ENCODE assay signal across 16 mouse cellular contexts in the genomic region with DNA sequence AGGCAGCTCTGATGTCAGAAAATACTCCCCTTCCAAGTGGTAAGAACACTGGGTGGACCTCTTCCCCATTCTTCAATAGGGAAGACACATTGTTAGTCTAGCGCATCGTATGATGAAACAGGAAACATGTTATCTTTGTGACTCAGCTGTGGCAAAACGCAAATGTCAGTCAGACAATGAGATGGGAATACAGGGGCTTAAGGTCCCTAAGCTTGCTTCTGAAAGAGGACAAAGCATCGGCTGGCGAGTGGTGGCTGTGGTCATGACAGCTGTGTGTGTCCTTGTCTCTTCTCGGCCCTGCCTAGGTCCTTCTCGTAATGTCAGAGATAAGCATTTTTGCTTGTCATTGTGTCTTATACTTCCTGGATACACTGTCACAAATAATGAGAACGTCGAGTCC.
DNase-seq lines count a peak whose midpoint lies in the region; ATAC-seq lines count a peak whose summit lies in the region.
"Had no signal": no experiment of that assay in that cellular context is flagged by ENCODE, and none has a peak within 500 bp of the region (broad histone marks: within the 10 kb centered on the region; RNA-seq: fewer than 3 reads in every experiment).

No protein-coding gene starts in this region.

- no peak overlapping the region for H3K9ac ChIP-seq in liver, embryonic 16.5 days (ENCODE audit: low read depth, low read length)
- H3K9ac ChIP-seq: heart, embryonic 13.5 days; hindbrain, embryonic 13.5 days; lung, embryonic 15.5 days had no signal

- no peaks in the 10 kb centered on the region for H3K36me3 ChIP-seq in heart, embryonic 10.5 days
- no peaks in the 10 kb centered on the region for H3K36me3 ChIP-seq in liver, embryonic 16.5 days (ENCODE audit: control insufficient read depth, insufficient read depth)
- H3K36me3 ChIP-seq: embryonic facial prominence, embryonic 10.5 days; hindbrain, embryonic 13.5 days; lung, embryonic 15.5 days had no signal

- no peaks in the 10 kb centered on the region for H3K9me3 ChIP-seq in heart, embryonic 10.5 days
- H3K9me3 ChIP-seq in liver, embryonic 16.5 days (replicated peaks; ENCODE audit: control insufficient read depth, low read length) = no peaks in the 10 kb centered on the region
- H3K9me3 ChIP-seq: embryonic facial prominence, embryonic 10.5 days; heart, embryonic 13.5 days; hindbrain, embryonic 13.5 days; lung, embryonic 15.5 days had no signal

- H3K4me2 ChIP-seq in liver, embryonic 16.5 days (ENCODE audit: low read depth, low read length) = peak overlapping the region; percentile 8; the same call in 1 of the 2 replicates
- H3K4me2 ChIP-seq: heart, embryonic 13.5 days; hindbrain, embryonic 13.5 days; lung, embryonic 15.5 days had no signal

- ATAC-seq in liver, embryonic 16.5 days (ENCODE audit: low read depth) = peak; percentile 43; the same call in 1 of the 2 replicates
- ATAC-seq: CD4-positive, CD25-positive, alpha-beta regulatory T cell, adult 4 months had no signal

- no peaks in the 10 kb centered on the region for H3K4me1 ChIP-seq in heart, embryonic 10.5 days
- H3K4me1 ChIP-seq in liver, embryonic 16.5 days (ENCODE audit: control insufficient read depth, low read depth, low read length) = no peaks in the 10 kb centered on the region; the same call in 1 of the 2 replicates
- H3K4me1 ChIP-seq: embryonic facial prominence, embryonic 10.5 days; hindbrain, embryonic 13.5 days; lung, embryonic 15.5 days had no signal

- no peak overlapping the region for H3K27ac ChIP-seq in heart, embryonic 10.5 days
- H3K27ac ChIP-seq in liver, embryonic 16.5 days (ENCODE audit: low read length) = no peak overlapping the region
- H3K27ac ChIP-seq: embryonic facial prominence, embryonic 10.5 days; heart, embryonic 13.5 days; hindbrain, embryonic 13.5 days; lung, embryonic 15.5 days had no signal

- DNase-seq in heart, adult 11 months = peak; percentile 88
- DNase-seq in heart, embryonic 10.5 days (ENCODE audit: low spot score) = no peak
- peak; percentile 59 for DNase-seq in c-Kit-positive CD71-negative TER-119-negative erythroid progenitor cells, embryonic 14.5 days (ENCODE audit: low read depth)
- DNase-seq in monocyte, adult 2 months (ENCODE audit: low read depth in 1 of 2, low spot score in 2 of 2) = peak; percentile 22 to 29
- DNase-seq in T-cell, adult 2 months (ENCODE audit: low spot score) = no peak
- DNase-seq in urinary bladder, postnatal 4 days (ENCODE audit: low spot score in 2 of 2) = no peak
- no peak for DNase-seq in gastrocnemius, adult 18-20 months (ENCODE audit: low spot score)
- DNase-seq: cerebellum, adult 9-10 months; right cerebral cortex, postnatal 25 days; thymus, postnatal 25 days had no signal

- H3K4me3 ChIP-seq in heart, embryonic 10.5 days = no peak overlapping the region
- H3K4me3 ChIP-seq in liver, embryonic 16.5 days (ENCODE audit: low read depth, low read length) = no peak overlapping the region
- H3K4me3 ChIP-seq: embryonic facial prominence, embryonic 10.5 days; heart, embryonic 13.5 days; hindbrain, embryonic 13.5 days; lung, embryonic 15.5 days had no signal

- WGBS in heart, embryonic 10.5 days = 52% methylated on average over 9 of the region's 9 CpGs
- 10% methylated on average over 9 of the region's 9 CpGs for WGBS in liver, embryonic 16.5 days (ENCODE audit: insufficient replicate concordance)

- no peaks in the 10 kb centered on the region for H3K27me3 ChIP-seq in heart, embryonic 10.5 days (ENCODE audit: insufficient read depth, poor library complexity, severe bottlenecking)
- no peaks in the 10 kb centered on the region for H3K27me3 ChIP-seq in liver, embryonic 16.5 days (ENCODE audit: control insufficient read depth, insufficient read depth, low read depth, low read length)
- H3K27me3 ChIP-seq: heart, embryonic 13.5 days; hindbrain, embryonic 13.5 days; lung, embryonic 15.5 days had no signal

Comparison
In these comparisons a context has a peak if more than half of its experiments do, and no peak if none do; other contexts are left out.
1. DNase-seq: peak in heart, adult 11 months (single experiment), c-Kit-positive CD71-negative TER-119-negative erythroid progenitor cells, embryonic 14.5 days (single experiment) and monocyte, adult 2 months (2 of 2); none in heart, embryonic 10.5 days (single experiment), T-cell, adult 2 months (single experiment), urinary bladder, postnatal 4 days (0 of 2) and gastrocnemius, adult 18-20 months (single experiment).